Mouse (Mus musculus) cortical plate, adult 2 months (tissue): ENCODE data around the gene Cacna1d. TPM values are rescaled to one million over a fixed set of nuclear protein-coding genes. Genes with fewer than 3 reads are reported as not detected.
A peak's percentile ranks its signal among the peaks of the same experiment; 100 is the strongest.

ENCODE experiments used
- H3K27ac ChIP-seq: fragments of 200-500 bp; 2 replicates; pipeline ENCODE4 v1.5.1; 2012; ENCODE audit warnings: low read length, control low read depth, inconsistent platforms; ENCODE audit not compliant: insufficient read depth
- H3K4me1 ChIP-seq: fragments of 200-500 bp; 2 replicates; pipeline ENCODE4 v1.6.1; 2011; ENCODE audit warnings: low read length; ENCODE audit not compliant: control insufficient read depth, insufficient read depth
- H3K4me3 ChIP-seq: fragments of 200-500 bp; 2 replicates; pipeline ENCODE4 v1.5.1; 2011; ENCODE audit warnings: mild to moderate bottlenecking, low read length, control low read depth; ENCODE audit not compliant: insufficient read depth
- CTCF ChIP-seq: fragments of 200-500 bp; IDR thresholded peaks from 2 replicates; pipeline ENCODE4 v1.5.1; 2011; ENCODE audit warnings: mild to moderate bottlenecking, control low read depth, low read length; ENCODE audit not compliant: insufficient read depth; ENCODE audit errors: extremely low read depth
- POLR2A ChIP-seq: fragments of 200-500 bp; IDR thresholded peaks from 2 replicates; pipeline ENCODE4 v1.6.1; 2011; ENCODE audit warnings: mild to moderate bottlenecking, low read length, control low read depth; ENCODE audit not compliant: insufficient read depth; ENCODE audit errors: extremely low read depth
- polyA plus RNA-seq: library from polyadenylated mRNA; depleted of rRNA; stranded (reverse); fragments of >200 nt; gene quantifications from 2 replicates; pipeline ENCODE4 v1.2.3, GENCODE M21; 2012

The Cacna1d gene
- polyA plus RNA-seq, 1 experiment = 53.4 TPM

- Histone ChIP-seq H3K4me1 (no peaks in the 10 kb centered on the region; the same call in 1 of the 2 replicates), H3K4me3 (no peak overlapping the region), H3K27ac (no peak overlapping the region)
- no peak for TF ChIP-seq CTCF
- no peak for TF ChIP-seq POLR2A
These were observed 164.2 kb downstream of the Cacna1d start for GRCm38 (mm10) chr14:30327051-30327450.

- no peaks in the 10 kb centered on the region; the same call in none of the 2 replicates for H3K4me1 ChIP-seq
- TF ChIP-seq POLR2A (no peak), CTCF (no peak)
- H3K4me3 ChIP-seq = no peak overlapping the region
- no peak overlapping the region for H3K27ac ChIP-seq
These were observed 165.0 kb downstream of the Cacna1d start for GRCm38 (mm10) chr14:30326226-30326625.

GRCm38 (mm10) chr14:30324994-30325393 is 166.3 kb downstream of the Cacna1d start:
- TF ChIP-seq CTCF (no peak), POLR2A (no peak)
- H3K4me1 ChIP-seq = no peaks in the 10 kb centered on the region; the same call in none of the 2 replicates
- H3K4me3 ChIP-seq = no peak overlapping the region
- no peak overlapping the region for H3K27ac ChIP-seq

- Histone ChIP-seq H3K4me3 (no peak overlapping the region), H3K27ac (0 out of 2 replicates have a peak overlapping the region, but pooled peaks have one; percentile 55), H3K4me1 (peaks cover 8% of the 10 kb centered on the region)
- TF ChIP-seq POLR2A (no peak), CTCF (no peak)
These were observed 172.4 kb downstream of the Cacna1d start for GRCm38 (mm10) chr14:30318715-30319437.

- H3K4me3 ChIP-seq = no peak overlapping the region
- TF ChIP-seq CTCF = no peak
- no peak for TF ChIP-seq POLR2A
- 0 out of 2 replicates have a peak overlapping the region, but pooled peaks have one; percentile 55 for H3K27ac ChIP-seq
- H3K4me1 ChIP-seq = peaks cover 8% of the 10 kb centered on the region
These were observed 173.0 kb downstream of the Cacna1d start for GRCm38 (mm10) chr14:30318293-30318692.

GRCm38 (mm10) chr14:30317616-30318015 is 173.6 kb downstream of the Cacna1d start:
- no peak overlapping the region for H3K27ac ChIP-seq
- H3K4me1 ChIP-seq = peaks cover 8% of the 10 kb centered on the region
- TF ChIP-seq POLR2A (no peak), CTCF (no peak)
- H3K4me3 ChIP-seq = no peak overlapping the region

GRCm38 (mm10) chr14:30311206-30311889 is 179.9 kb downstream of the Cacna1d start:
- peaks cover 2% of the 10 kb centered on the region for H3K4me1 ChIP-seq
- H3K4me3 ChIP-seq = no peak overlapping the region
- no peak for TF ChIP-seq POLR2A
- no peak for TF ChIP-seq CTCF
- no peak overlapping the region for H3K27ac ChIP-seq

GRCm38 (mm10) chr14:30310236-30310635 is 181.0 kb downstream of the Cacna1d start:
- H3K4me3 ChIP-seq = no peak overlapping the region
- TF ChIP-seq CTCF = no peak
- no peak for TF ChIP-seq POLR2A
- peaks cover 2% of the 10 kb centered on the region for H3K4me1 ChIP-seq
- no peak overlapping the region for H3K27ac ChIP-seq

GRCm38 (mm10) chr14:30306221-30306620 is 185.0 kb downstream of the Cacna1d start:
- peaks cover 2% of the 10 kb centered on the region; the same call in 1 of the 2 replicates for H3K4me1 ChIP-seq
- TF ChIP-seq POLR2A (no peak), CTCF (no peak)
- no peak overlapping the region for H3K27ac ChIP-seq
- no peak overlapping the region for H3K4me3 ChIP-seq
